Mouse (Mus musculus) naive thymus-derived CD4-positive, alpha-beta T cell, adult 2 months (primary cell): ENCODE measurements around the gene Stx8.

Source experiments
- DNase-seq: peaks from one replicate; pipeline ENCODE4 v3.0.0-alpha.2; 2011; ENCODE audit warnings: low read depth

The Stx8 gene

DNA sequence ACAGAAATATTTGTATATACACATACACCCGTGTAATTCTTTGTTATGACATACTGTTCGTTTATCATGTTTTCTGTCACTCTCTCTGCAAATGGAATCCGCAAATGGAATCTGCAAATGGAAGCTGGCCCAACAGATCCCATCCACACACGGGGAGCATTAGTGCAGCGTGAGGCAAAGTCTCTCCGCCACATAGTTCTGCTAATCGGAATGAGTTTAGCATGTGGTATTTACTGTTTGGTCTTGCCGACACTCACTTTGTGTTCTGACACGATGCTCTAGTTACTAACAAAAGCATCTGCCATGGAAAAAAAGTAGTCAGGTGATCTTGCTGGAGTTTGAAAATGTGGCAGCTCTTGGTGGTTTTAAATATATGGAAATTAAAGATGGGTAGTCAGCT is 123.4 kb downstream of the Stx8 start:
- no peak for DNase-seq

DNA sequence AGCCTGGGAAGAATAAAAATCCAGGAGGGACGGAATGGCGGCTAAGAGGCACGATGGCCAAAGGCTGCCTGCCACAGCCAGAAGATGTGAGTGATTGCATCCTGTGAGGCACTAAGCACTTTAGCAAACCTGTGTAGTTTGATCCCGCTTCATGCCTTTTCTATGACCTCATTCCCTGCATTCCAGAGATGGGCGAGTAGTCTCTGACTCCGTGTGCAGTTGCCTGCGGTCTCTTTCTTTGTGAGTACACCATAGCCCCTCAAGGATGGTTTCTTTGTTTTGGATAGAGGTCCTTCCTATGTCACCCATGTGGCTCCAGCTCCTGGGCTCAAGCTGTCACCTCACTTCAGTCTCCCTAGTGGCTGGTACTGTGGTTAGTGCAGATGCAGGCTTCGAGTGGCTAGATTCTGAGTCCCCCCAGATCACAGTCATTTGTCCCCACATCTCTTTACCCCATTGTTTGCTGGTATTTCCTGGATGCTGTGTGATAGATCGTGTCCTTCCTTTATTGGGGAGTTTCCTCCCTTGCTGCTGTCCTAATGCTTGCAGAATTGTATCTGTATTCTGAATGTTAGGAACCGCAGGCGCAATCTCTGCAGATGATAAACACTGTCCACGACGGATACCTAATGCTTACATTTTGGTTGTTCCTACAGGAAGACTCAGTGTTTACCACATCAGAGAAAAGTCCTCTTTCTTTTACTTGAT is 124.0 kb downstream of the Stx8 start:
- DNase-seq, result no peak

- peak; percentile 6 for DNase-seq
Measured at GRCm38 (mm10) chr11:68091975-68092759, 126.2 kb downstream of the Stx8 start.

DNA sequence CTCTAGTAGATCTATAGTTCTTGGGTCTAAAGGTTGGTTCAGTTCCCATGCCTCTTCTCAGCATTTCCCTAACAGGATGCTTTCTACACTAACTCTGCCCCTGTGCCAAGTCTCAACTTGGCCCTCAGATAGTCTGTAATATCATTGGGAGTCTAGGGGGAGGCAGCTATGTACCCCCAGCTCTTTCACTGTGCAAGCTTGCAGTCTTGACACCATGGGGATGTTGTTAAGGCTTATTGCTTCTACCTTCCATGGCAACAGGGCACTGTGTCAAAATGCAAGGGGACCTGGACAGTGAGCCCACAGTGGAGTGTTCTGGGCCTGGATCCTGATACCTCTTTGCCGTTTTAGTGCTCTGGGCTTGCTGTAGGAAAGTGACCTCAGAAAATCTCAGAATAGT is 135.6 kb downstream of the Stx8 start:
- no peak for DNase-seq

DNA sequence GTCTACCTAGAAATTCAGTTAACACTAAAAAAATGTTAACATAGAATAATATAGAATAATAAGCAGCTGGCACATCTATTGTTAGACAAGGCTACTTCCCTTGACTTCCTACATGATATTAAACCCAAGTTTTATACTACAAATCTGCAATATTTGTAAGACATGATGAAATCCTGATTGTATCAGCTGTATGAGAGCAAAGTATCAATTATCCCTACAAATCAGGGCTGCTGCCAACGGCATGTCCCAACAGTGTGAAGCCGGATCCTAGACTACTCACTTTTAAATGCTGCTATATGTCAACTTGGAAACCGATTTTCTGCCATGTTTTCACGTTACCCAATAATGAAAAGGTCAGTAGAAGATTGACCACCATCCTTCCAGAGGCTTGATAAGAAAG is 137.5 kb downstream of the Stx8 start:
- DNase-seq, result no peak

GRCm38 (mm10) chr11:68106053-68106452 is 140.1 kb downstream of the Stx8 start:
- DNase-seq, result no peak

- no peak for DNase-seq
Measured at GRCm38 (mm10) chr11:68113454-68114100, 147.6 kb downstream of the Stx8 start.

- no peak for DNase-seq
Measured at GRCm38 (mm10) chr11:68114202-68114601, 148.2 kb downstream of the Stx8 start.

DNA sequence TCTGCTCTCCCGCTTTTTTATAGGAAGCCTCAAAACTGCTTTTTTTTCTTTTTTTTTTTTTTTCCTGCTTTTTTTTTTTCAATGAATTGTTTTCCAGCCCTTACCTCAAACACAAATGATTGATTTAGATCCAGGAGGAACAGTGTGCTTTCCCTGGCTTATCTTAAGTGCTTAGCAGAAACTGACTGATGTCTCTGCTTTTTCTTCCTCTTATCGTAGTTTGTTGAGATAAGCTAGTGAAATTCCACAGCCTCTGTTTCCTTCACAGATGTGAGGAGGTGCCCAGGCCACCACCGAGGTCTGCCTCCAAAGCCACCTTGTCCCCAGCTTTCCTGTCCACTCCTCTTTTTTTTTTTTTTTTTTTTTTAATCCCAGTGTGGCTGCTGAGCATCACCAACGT is 150.2 kb downstream of the Stx8 start:
- no peak for DNase-seq

DNA sequence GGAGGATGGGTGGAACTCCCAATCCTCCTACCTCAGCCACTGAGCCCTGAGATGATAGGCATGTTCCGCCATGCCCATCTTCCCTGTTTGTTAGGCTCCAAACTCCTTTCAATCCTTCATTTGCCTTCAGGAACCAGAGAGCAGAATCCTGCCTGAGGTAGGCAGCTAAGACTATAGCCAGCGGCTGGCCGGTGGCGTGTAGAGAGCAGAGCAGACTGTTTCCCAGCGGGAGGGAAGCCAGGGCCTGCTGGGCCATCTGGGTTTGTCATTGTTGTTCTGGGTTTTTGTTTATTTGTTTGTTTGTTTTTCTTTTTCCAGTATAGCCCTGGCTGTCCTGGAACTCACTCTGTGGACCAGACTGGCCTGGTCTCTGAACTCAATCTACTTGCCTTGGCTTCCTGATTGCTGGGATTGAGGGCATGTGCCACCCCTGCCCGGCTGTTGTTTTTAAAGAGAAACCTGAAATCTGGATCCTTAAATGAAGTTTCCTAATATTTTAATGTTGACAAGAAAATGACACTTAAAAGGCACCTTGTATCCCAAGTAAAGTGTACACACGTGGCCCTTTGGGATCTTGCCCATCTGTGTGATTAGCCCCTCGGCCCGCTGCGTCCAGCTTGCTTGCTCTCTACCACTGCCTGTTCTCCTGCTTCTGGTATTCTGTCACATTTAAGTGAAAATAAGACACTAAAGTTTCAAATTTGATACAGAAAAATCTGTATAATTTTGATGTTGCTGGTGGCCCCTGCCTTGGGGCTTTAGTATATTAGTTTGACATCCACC is 152.1 kb downstream of the Stx8 start:
- no peak for DNase-seq

DNA sequence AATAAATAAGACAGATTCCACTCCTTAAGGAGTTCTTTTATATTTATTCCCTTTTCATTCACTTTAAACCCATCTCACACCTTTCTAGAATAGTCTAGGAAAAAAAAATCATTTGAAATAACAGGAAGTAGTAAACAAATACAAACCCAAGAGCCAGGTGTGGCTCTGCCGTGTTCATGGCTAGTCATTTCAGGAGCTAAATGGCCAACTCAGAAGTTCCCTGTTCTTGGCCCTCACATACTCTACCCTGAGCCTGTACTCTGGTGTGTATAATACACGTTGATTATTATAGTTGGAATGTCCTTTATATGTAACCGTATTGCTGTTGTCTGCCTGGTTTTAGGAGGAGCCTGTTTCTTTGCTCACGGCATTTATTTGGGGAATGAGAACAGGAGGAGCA is 152.7 kb downstream of the Stx8 start:
- DNase-seq, result no peak

GRCm38 (mm10) chr11:68119136-68119535 is 153.1 kb downstream of the Stx8 start:
- DNase-seq, result no peak

- no peak for DNase-seq
Measured at GRCm38 (mm10) chr11:68121260-68121659, 155.3 kb downstream of the Stx8 start.

GRCm38 (mm10) chr11:68121660-68122059 is 155.7 kb downstream of the Stx8 start:
- no peak for DNase-seq

DNA sequence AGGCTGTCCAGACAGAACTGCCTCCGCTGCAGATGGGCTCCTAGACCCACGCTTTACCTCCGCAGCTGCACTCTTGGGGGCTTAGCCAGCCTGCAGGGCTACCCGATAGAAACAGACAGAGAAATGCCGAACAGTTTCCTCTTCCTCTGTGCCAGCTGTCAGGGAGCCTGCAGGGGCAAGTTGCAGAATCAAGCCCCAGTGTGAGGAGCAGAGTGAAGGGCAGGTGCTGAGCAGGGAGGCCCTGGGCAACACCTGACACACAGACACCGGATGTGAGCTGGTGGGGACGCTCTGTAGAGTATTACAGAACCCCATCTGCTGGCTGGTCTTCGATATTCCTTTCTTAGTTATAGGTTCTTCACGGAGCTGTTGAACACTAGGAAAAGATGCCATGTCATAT is 160.1 kb downstream of the Stx8 start:
- peak; percentile 15 for DNase-seq

DNA sequence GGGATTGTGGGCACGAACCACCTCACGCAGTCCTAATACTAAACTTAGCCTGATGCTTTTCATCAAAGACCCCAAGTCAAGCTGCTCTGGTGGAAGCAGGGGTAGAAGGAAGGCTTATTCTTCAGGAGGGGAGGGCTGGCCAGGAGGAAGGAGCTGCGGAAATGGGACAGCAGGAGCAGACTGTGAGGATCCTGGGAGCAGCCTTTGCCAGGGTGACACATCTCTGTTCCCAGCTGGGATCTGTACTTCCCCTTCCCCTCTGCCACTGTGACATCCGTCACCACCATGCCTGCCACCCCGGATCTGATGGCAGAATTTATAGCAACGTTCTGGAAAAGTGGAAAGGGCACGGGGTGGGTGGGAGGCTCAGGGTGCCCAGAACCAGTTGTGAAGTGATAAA is 168.5 kb downstream of the Stx8 start:
- DNase-seq, result no peak

DNA sequence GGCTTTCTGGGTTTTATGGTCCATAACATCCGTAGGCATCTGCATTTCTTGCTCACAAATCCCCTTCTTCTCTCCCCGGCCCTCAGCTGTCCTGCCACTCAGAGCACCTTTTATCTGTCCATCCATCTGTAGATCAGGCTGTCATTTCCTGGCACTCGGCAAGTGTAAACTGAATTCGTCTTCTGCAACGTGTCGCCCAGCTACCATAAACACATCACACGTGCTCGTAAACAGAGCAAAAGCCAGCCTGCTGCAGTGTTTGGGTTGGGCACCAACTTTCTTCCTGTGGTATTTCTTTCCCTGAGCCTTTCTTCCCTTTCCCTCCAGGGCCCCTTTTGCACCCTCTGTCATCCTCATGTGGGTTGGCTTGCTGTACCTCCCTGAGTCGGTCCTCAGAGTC is 169.4 kb downstream of the Stx8 start:
- no peak for DNase-seq

- DNase-seq, result no peak
Measured at GRCm38 (mm10) chr11:68136687-68137086, 170.7 kb downstream of the Stx8 start.

GRCm38 (mm10) chr11:68142296-68142695 is 176.3 kb downstream of the Stx8 start:
- no peak for DNase-seq

DNA sequence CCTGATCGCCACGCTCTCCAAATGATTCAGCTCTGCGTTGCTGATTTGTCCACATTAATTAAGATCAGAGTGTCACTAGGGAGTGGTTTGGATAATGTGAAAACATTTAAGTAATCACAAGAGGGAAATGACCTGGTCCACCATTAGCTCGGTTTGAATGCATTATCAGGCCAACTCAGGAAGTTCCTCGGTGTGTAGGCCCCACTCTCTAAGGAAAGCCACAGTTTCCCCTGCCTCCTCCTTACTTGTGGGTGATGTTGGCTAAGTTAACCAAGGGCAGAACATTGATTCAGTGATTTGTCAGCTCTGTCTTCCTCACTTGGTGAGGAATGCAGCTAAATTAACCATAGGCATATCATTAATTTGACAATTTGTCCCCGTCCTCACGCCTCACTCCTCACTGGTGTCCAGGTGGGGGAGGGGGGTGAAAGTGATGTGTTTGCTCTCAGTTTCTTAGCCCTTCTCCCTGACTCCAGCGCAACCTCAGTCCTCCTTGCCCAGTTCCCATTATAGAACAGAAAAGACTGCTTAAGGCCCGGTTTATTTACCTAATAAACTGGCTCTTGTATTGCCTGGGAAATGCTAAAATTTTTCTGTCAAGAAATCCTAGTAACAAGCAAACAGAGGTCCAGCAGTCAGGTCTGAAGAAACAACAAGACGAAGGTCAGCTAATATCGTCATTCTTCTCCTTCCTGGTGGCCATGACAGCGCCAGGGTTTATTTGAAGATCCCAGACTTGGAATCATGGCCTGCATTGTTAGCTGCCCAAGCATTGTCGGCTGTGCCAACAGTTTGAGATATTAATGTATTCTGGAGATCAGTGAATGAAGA is 178.5 kb downstream of the Stx8 start:
- DNase-seq, result no peak

- DNase-seq, result no peak
Measured at GRCm38 (mm10) chr11:68145066-68145585, 179.1 kb downstream of the Stx8 start.
